7 mouse cellular contexts compared by ENCODE assay signal in the genomic region with DNA sequence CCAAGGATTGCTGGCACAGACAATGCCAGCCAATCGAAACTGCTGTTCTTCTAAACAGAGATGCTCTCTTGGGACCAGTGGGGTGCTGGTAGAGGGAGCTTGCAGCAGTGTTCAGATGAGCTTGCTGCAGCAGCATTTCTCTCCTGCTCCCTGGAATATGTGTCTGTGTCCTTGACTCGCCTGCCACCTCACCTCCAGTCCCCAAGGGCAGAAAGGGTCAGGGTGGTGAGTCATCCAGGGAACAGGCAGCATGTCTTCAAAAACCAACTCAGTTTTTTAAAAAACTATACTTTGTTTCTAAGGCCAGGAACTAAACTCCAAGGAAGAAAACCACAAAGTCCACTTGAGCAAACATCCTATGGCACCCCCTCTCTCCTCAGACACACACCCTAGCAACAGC.
"Had no signal": no experiment of that assay in that cellular context is flagged by ENCODE, and none has a peak within 500 bp of the region (broad histone marks: within the 10 kb centered on the region; RNA-seq: fewer than 3 reads in every experiment).

No protein-coding gene starts in this region.

- DNase-seq: kidney, postnatal 25 days; layer of hippocampus, adult 9-11 months; layer of hippocampus, postnatal 36 days; liver, embryonic 13.5 days; lung, adult 2 months; thymus, adult 18-20 months; thymus, postnatal 36 days had no signal
